Mouse (Mus musculus) B cell, adult 62 days (primary cell): ENCODE data around the gene 1700093K21Rik. TPM values are rescaled to one million over a fixed set of nuclear protein-coding genes. Genes with fewer than 3 reads are reported as not detected.

ENCODE experiments used
- total RNA-seq: library from RNA; stranded (reverse); gene quantifications from 4 replicates; pipeline ENCODE4 v1.2.4, GENCODE M21; 2023

1700093K21Rik gene
- total RNA-seq, result not detected in 4 replicates

DNA sequence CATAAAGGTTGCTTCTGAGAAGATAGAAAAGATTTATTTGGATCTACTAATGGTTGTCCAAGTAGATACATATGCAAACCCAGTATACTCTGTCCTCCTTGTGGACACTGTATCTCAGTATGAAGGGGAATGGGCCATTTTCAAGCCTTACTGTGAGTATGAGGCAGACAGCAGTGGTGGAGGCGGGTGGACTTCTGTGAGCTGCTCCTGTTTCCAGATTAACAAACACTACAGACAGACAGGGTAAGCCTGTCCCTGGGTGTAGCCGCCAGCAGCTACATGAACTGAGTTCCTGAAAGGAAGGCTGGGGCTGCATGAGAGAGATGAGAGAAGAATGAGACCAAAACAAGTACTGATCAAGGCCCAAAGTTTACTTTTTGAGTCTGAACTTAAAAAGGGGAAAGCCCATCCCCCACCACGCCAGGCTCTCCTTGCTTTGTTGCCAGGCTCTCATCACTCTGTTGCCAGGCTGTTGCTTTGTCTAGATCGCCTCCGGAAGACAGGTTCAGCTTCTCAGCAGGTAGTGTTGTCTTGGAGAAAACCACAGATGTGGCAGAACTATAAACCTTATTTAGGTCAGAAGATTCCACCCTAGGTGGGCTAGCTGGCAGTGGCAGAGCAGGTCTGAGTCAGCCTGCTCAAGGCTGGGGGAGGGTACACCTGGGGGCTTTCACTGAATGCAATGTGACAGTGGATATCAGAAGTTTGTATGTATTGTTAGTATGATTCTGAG lies at the start of gene 1700093K21Rik:
TSS of gene 1700093K21Rik (minus strand) at position 683 of the 733 bp plus-strand sequence.

GRCm38 (mm10) chr11:23497718-23498509 lies 23.0 kb downstream of the 1700093K21Rik start, which contains the start of gene Ahsa2:
Gene Ahsa2 (minus strand): TSS chr11:23498030.

Other genes starting within 250 kb of the 1700093K21Rik start
- gene Usp34, start 214.3 kb downstream of the 1700093K21Rik start, total RNA-seq, result 94.5 to 106 TPM (median 98.1 TPM) in 4 replicates
- gene Ahsa2, start 23.1 kb downstream of the 1700093K21Rik start, total RNA-seq, result 56.1 to 67.1 TPM (median 59.1 TPM) in 4 replicates
- gene 0610010F05Rik, start 112.5 kb upstream of the 1700093K21Rik start, total RNA-seq, result 4.1 to 7.3 TPM (median 5.6 TPM) in 4 replicates
- 21.4 to 29.7 TPM (median 27.6 TPM) in 4 replicates for gene Pus10, start 144.5 kb upstream of the 1700093K21Rik start, total RNA-seq
- gene Pex13, start 144.8 kb upstream of the 1700093K21Rik start, total RNA-seq, result 16.2 to 25.6 TPM (median 21.3 TPM) in 4 replicates
- gene Rel, start 249.8 kb upstream of the 1700093K21Rik start, total RNA-seq, result 301 to 304 TPM (median 301 TPM) in 4 replicates